Mouse (Mus musculus): Measurements from ENCODE around the gene Flrt3. TPM values are rescaled to one million over a fixed set of nuclear protein-coding genes. Genes with fewer than 3 reads are reported as not detected.

Flrt3 gene
- 53.9 and 60.5 TPM in 2 replicates for polyA plus RNA-seq (2015; fragmentation: Nextera tagmentation; extraction: Ambion mirVana)

- H3K27ac ChIP-seq (replicated peaks), result peak within 1 kb of the TSS; percentile 90
- H3K4me3 ChIP-seq (replicated peaks), result peak within 1 kb of the TSS; percentile 64
- peak within 1 kb of the TSS; percentile 79 for H3K9ac ChIP-seq
- H3K27me3 ChIP-seq, result no peaks in the 10 kb centered on the region
- ATAC-seq (ENCODE audit: insufficient number of reproducible peaks, low FRiP score, low TSS enrichment, low read depth), result peak; percentile 98
- peak within 1 kb of the TSS; percentile 51 for H3K4me2 ChIP-seq (replicated peaks)
- H3K36me3 ChIP-seq, result no peaks in the 10 kb centered on the region
- no peaks in the 10 kb centered on the region for H3K9me3 ChIP-seq (replicated peaks)
- H3K4me1 ChIP-seq, result peaks cover 13% of the 10 kb centered on the region
- 1% methylated on average over 26 of the region's 26 CpGs for WGBS
Observed at GRCm38 (mm10) chr2:140670963-140671702, at the start of gene Flrt3. Gene Flrt3 (minus strand): TSS chr2:140671469.

GRCm38 (mm10) chr2:140717407-140717806 is 46.1 kb upstream of the Flrt3 start:
- Histone ChIP-seq H3K27ac (replicated peaks) (no peak overlapping the region), H3K9ac (no peak overlapping the region), H3K4me3 (replicated peaks) (no peak overlapping the region), H3K36me3 (no peaks in the 10 kb centered on the region), H3K9me3 (replicated peaks) (no peaks in the 10 kb centered on the region), H3K27me3 (no peaks in the 10 kb centered on the region), H3K4me2 (replicated peaks) (no peak overlapping the region), H3K4me1 (no peaks in the 10 kb centered on the region)
- ATAC-seq (ENCODE audit: insufficient number of reproducible peaks, low FRiP score, low TSS enrichment, low read depth), result no peak
- WGBS, result 85% methylated on average over 9 of the region's 9 CpGs

- H3K9ac ChIP-seq, result no peak overlapping the region
- no peak overlapping the region for H3K4me3 ChIP-seq (replicated peaks)
- 85% methylated on average over 4 of the region's 4 CpGs for WGBS
- H3K4me2 ChIP-seq (replicated peaks), result no peak overlapping the region
- no peaks in the 10 kb centered on the region for H3K9me3 ChIP-seq (replicated peaks)
- no peaks in the 10 kb centered on the region for H3K4me1 ChIP-seq
- no peak for ATAC-seq (ENCODE audit: insufficient number of reproducible peaks, low FRiP score, low TSS enrichment, low read depth)
- H3K27me3 ChIP-seq, result no peaks in the 10 kb centered on the region
- no peak overlapping the region for H3K27ac ChIP-seq (replicated peaks)
- H3K36me3 ChIP-seq, result no peaks in the 10 kb centered on the region
Observed at GRCm38 (mm10) chr2:140715822-140716221, 44.6 kb upstream of the Flrt3 start.

GRCm38 (mm10) chr2:140707550-140707949 is 36.3 kb upstream of the Flrt3 start:
- no peak overlapping the region for H3K9ac ChIP-seq
- H3K4me2 ChIP-seq (replicated peaks), result no peak overlapping the region
- no peak overlapping the region for H3K27ac ChIP-seq (replicated peaks)
- no peak overlapping the region for H3K4me3 ChIP-seq (replicated peaks)
- H3K9me3 ChIP-seq (replicated peaks), result no peaks in the 10 kb centered on the region
- WGBS, result 88% methylated on average over 5 of the region's 5 CpGs
- H3K27me3 ChIP-seq, result no peaks in the 10 kb centered on the region
- no peaks in the 10 kb centered on the region for H3K36me3 ChIP-seq
- ATAC-seq (ENCODE audit: insufficient number of reproducible peaks, low FRiP score, low TSS enrichment, low read depth), result no peak
- no peaks in the 10 kb centered on the region for H3K4me1 ChIP-seq

GRCm38 (mm10) chr2:140705278-140705677 is 34.0 kb upstream of the Flrt3 start:
- Histone ChIP-seq H3K4me1 (no peaks in the 10 kb centered on the region), H3K4me3 (replicated peaks) (no peak overlapping the region), H3K27ac (replicated peaks) (no peak overlapping the region), H3K9ac (no peak overlapping the region), H3K4me2 (replicated peaks) (no peak overlapping the region), H3K27me3 (no peaks in the 10 kb centered on the region), H3K9me3 (replicated peaks) (no peaks in the 10 kb centered on the region), H3K36me3 (no peaks in the 10 kb centered on the region)
- 19% methylated on average over 2 of the region's 2 CpGs for WGBS
- no peak; the same call in 1 of the 2 replicates for ATAC-seq (ENCODE audit: insufficient number of reproducible peaks, low FRiP score, low TSS enrichment, low read depth)

- Histone ChIP-seq H3K4me3 (replicated peaks) (no peak overlapping the region), H3K9ac (no peak overlapping the region), H3K27me3 (no peaks in the 10 kb centered on the region), H3K4me1 (no peaks in the 10 kb centered on the region), H3K4me2 (replicated peaks) (no peak overlapping the region), H3K27ac (replicated peaks) (no peak overlapping the region), H3K9me3 (replicated peaks) (no peaks in the 10 kb centered on the region), H3K36me3 (no peaks in the 10 kb centered on the region)
- WGBS, result 27% methylated on average over 3 of the region's 3 CpGs
- no peak for ATAC-seq (ENCODE audit: insufficient number of reproducible peaks, low FRiP score, low TSS enrichment, low read depth)
Observed at GRCm38 (mm10) chr2:140704146-140704545, 32.9 kb upstream of the Flrt3 start.

- H3K9ac ChIP-seq, result no peak overlapping the region
- no peaks in the 10 kb centered on the region for H3K4me1 ChIP-seq
- no peaks in the 10 kb centered on the region for H3K36me3 ChIP-seq
- WGBS, result 67% methylated on average over 4 of the region's 4 CpGs
- ATAC-seq (ENCODE audit: insufficient number of reproducible peaks, low FRiP score, low TSS enrichment, low read depth), result no peak
- H3K27ac ChIP-seq (replicated peaks), result no peak overlapping the region
- H3K4me2 ChIP-seq (replicated peaks), result no peak overlapping the region
- H3K27me3 ChIP-seq, result no peaks in the 10 kb centered on the region
- H3K9me3 ChIP-seq (replicated peaks), result no peaks in the 10 kb centered on the region
- no peak overlapping the region for H3K4me3 ChIP-seq (replicated peaks)
Observed at GRCm38 (mm10) chr2:140703377-140703776, 32.1 kb upstream of the Flrt3 start.

GRCm38 (mm10) chr2:140698585-140698984 is 27.3 kb upstream of the Flrt3 start:
- no peak overlapping the region for H3K27ac ChIP-seq (replicated peaks)
- H3K27me3 ChIP-seq, result no peaks in the 10 kb centered on the region
- 27% methylated on average over 3 of the region's 3 CpGs for WGBS
- no peaks in the 10 kb centered on the region for H3K4me1 ChIP-seq
- no peak overlapping the region for H3K9ac ChIP-seq
- ATAC-seq (ENCODE audit: insufficient number of reproducible peaks, low FRiP score, low TSS enrichment, low read depth), result no peak
- no peak overlapping the region for H3K4me2 ChIP-seq (replicated peaks)
- no peak overlapping the region for H3K4me3 ChIP-seq (replicated peaks)
- H3K36me3 ChIP-seq, result no peaks in the 10 kb centered on the region
- no peaks in the 10 kb centered on the region for H3K9me3 ChIP-seq (replicated peaks)

GRCm38 (mm10) chr2:140693845-140694244 is 22.6 kb upstream of the Flrt3 start:
- ATAC-seq (ENCODE audit: insufficient number of reproducible peaks, low FRiP score, low TSS enrichment, low read depth), result no peak
- Histone ChIP-seq H3K4me2 (replicated peaks) (no peak overlapping the region), H3K4me1 (no peaks in the 10 kb centered on the region), H3K9ac (no peak overlapping the region), H3K4me3 (replicated peaks) (no peak overlapping the region), H3K27ac (replicated peaks) (no peak overlapping the region), H3K27me3 (no peaks in the 10 kb centered on the region), H3K36me3 (no peaks in the 10 kb centered on the region), H3K9me3 (replicated peaks) (no peaks in the 10 kb centered on the region)
- WGBS, result 88% methylated on average over 5 of the region's 5 CpGs

GRCm38 (mm10) chr2:140692461-140692860 is 21.2 kb upstream of the Flrt3 start:
- Histone ChIP-seq H3K9me3 (replicated peaks) (no peaks in the 10 kb centered on the region), H3K9ac (no peak overlapping the region), H3K4me2 (replicated peaks) (no peak overlapping the region), H3K4me3 (replicated peaks) (no peak overlapping the region), H3K27ac (replicated peaks) (no peak overlapping the region), H3K4me1 (no peaks in the 10 kb centered on the region), H3K36me3 (no peaks in the 10 kb centered on the region), H3K27me3 (no peaks in the 10 kb centered on the region)
- WGBS, result 72% methylated on average over 4 of the region's 4 CpGs
- ATAC-seq (ENCODE audit: insufficient number of reproducible peaks, low FRiP score, low TSS enrichment, low read depth), result no peak

- ATAC-seq (ENCODE audit: insufficient number of reproducible peaks, low FRiP score, low TSS enrichment, low read depth), result no peak
- no peaks in the 10 kb centered on the region for H3K9me3 ChIP-seq (replicated peaks)
- no peak overlapping the region for H3K4me3 ChIP-seq (replicated peaks)
- no peak overlapping the region for H3K27ac ChIP-seq (replicated peaks)
- H3K9ac ChIP-seq, result no peak overlapping the region
- H3K4me1 ChIP-seq, result no peaks in the 10 kb centered on the region
- no peaks in the 10 kb centered on the region for H3K27me3 ChIP-seq
- H3K4me2 ChIP-seq (replicated peaks), result no peak overlapping the region
- WGBS, result 86% methylated on average over 1 of the region's 1 CpGs
- H3K36me3 ChIP-seq, result no peaks in the 10 kb centered on the region
Observed at GRCm38 (mm10) chr2:140691403-140691802, 20.1 kb upstream of the Flrt3 start.

GRCm38 (mm10) chr2:140690906-140691305 is 19.6 kb upstream of the Flrt3 start:
- no peak overlapping the region for H3K4me2 ChIP-seq (replicated peaks)
- H3K4me3 ChIP-seq (replicated peaks), result no peak overlapping the region
- no peaks in the 10 kb centered on the region for H3K27me3 ChIP-seq
- H3K36me3 ChIP-seq, result no peaks in the 10 kb centered on the region
- ATAC-seq (ENCODE audit: insufficient number of reproducible peaks, low FRiP score, low TSS enrichment, low read depth), result no peak
- no peak overlapping the region for H3K9ac ChIP-seq
- no peak overlapping the region for H3K27ac ChIP-seq (replicated peaks)
- no peaks in the 10 kb centered on the region for H3K4me1 ChIP-seq
- 91% methylated on average over 2 of the region's 2 CpGs for WGBS
- no peaks in the 10 kb centered on the region for H3K9me3 ChIP-seq (replicated peaks)
